Mouse (Mus musculus) limb, embryonic 12.5 days (tissue): ENCODE data around the gene Zyg11a. TPM values are rescaled to one million over a fixed set of nuclear protein-coding genes. Genes with fewer than 3 reads are reported as not detected.
"Not testable (repeated sequence)": the region's sequence is repeated elsewhere in the genome, so short reads cannot be mapped to it uniquely, and the experiment has no call there.

Experiments
- ATAC-seq: fragments of 200-750 bp; cut with Nextera tagmentation; 2 replicates; pipeline ENCODE4 v1.8.0; 2017; ENCODE audit warnings: low read depth, moderate TSS enrichment; ENCODE audit not compliant: insufficient number of reproducible peaks, insufficient read depth, low FRiP score, low TSS enrichment
- H3K27ac ChIP-seq: fragments of 300-500 bp; sonication (generic); 2 replicates; pipeline ENCODE4 v1.5.1; 2016; ENCODE audit warnings: mild to moderate bottlenecking, moderate library complexity
- H3K27me3 ChIP-seq: fragments of 300-500 bp; sonication (generic); 2 replicates; pipeline ENCODE4 v1.6.1; 2016; ENCODE audit warnings: mild to moderate bottlenecking, moderate library complexity
- H3K36me3 ChIP-seq: fragments of 300-500 bp; sonication (generic); 2 replicates; pipeline ENCODE4 v1.6.1; 2016; ENCODE audit warnings: mild to moderate bottlenecking, moderate library complexity
- H3K4me1 ChIP-seq: fragments of 300-500 bp; sonication (generic); replicated peaks from 2 replicates; pipeline ENCODE4 v1.6.1; 2016
- H3K4me2 ChIP-seq: fragments of 300-500 bp; sonication (generic); 2 replicates; pipeline ENCODE4 v1.6.1; 2016; ENCODE audit warnings: mild to moderate bottlenecking, moderate library complexity
- H3K4me3 ChIP-seq: fragments of 300-500 bp; sonication (generic); replicated peaks from 2 replicates; pipeline ENCODE4 v1.5.1; 2016; ENCODE audit warnings: mild to moderate bottlenecking
- H3K9ac ChIP-seq: fragments of 300-500 bp; sonication (generic); replicated peaks from 2 replicates; pipeline ENCODE4 v1.6.1; 2016; ENCODE audit warnings: mild to moderate bottlenecking, moderate library complexity
- H3K9me3 ChIP-seq: fragments of 300-500 bp; sonication (generic); 2 replicates; pipeline ENCODE4 v1.6.1; 2016; ENCODE audit warnings: mild to moderate bottlenecking, moderate library complexity
- WGBS: fragments of 180-500 bp; shearing (Covaris S2); methylation state at CpG from one replicate; pipeline ENCODE4 v1.1.7; 2016; 5-methylcytosine and 5-hydroxymethylcytosine counted together
- polyA plus RNA-seq: library from polyadenylated mRNA; unstranded; fragments of >200 nt; fragmentation: Nextera tagmentation; extraction: Ambion mirVana; gene quantifications from 2 replicates; pipeline ENCODE4 v1.2.1, GENCODE M21; 2016

Zyg11a gene
- polyA plus RNA-seq, 1 experiment from 2014 or later, result not detected

DNA sequence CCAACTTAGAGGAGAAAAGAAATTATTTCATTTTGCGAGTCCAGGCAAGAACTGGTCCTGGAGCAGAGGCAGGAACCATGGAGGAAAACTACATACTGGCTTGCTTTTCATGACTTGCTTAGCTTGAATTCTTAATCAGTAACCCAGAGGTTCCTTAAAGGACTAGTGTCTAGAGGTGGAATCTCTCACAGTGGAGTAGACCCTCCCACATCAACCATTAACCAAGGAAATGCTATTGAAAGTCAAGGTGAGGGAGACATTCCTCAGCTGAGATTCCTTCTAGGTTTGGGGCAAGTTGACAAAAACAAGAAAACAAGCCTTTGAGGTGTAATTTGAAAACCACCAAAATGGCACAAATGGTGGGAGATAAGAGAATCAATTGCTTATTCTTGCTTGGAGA, 73.0 kb downstream of the Zyg11a start, which contains the start of gene Scp2:
TSS of gene Scp2 (minus strand) at position 119 of the 400 bp plus-strand sequence.
- no peak within 1 kb of the TSS for H3K4me2 ChIP-seq
- H3K9me3 ChIP-seq, result no peaks in the 10 kb centered on the region; the same call in 1 of the 2 replicates
- H3K4me1 ChIP-seq, result no peaks in the 10 kb centered on the region
- H3K9ac ChIP-seq, result no peak within 1 kb of the TSS
- H3K4me3 ChIP-seq, result no peak within 1 kb of the TSS
- no peak within 1 kb of the TSS for H3K27ac ChIP-seq
- ATAC-seq, result no peak
- H3K36me3 ChIP-seq, result no peaks in the 10 kb centered on the region
- 93% methylated on average over 1 of the region's 1 CpGs for WGBS
- H3K27me3 ChIP-seq, result no peaks in the 10 kb centered on the region

- Histone ChIP-seq H3K9ac (no peak overlapping the region), H3K4me2 (no peak overlapping the region), H3K27ac (no peak overlapping the region), H3K4me1 (no peaks in the 10 kb centered on the region), H3K9me3 (no peaks in the 10 kb centered on the region; the same call in 1 of the 2 replicates), H3K27me3 (no peaks in the 10 kb centered on the region), H3K36me3 (no peaks in the 10 kb centered on the region), H3K4me3 (no peak overlapping the region)
- ATAC-seq, result no peak
Measured at GRCm38 (mm10) chr4:108143778-108144177, 74.1 kb downstream of the Zyg11a start.

GRCm38 (mm10) chr4:108143178-108143577, 74.7 kb downstream of the Zyg11a start:
- not testable (repeated sequence) for H3K4me3 ChIP-seq, H3K36me3 ChIP-seq, H3K27ac ChIP-seq, H3K4me2 ChIP-seq, H3K27me3 ChIP-seq, H3K9ac ChIP-seq, H3K4me1 ChIP-seq, H3K9me3 ChIP-seq, ATAC-seq
- WGBS, result 80% methylated on average over 2 of the region's 2 CpGs

DNA sequence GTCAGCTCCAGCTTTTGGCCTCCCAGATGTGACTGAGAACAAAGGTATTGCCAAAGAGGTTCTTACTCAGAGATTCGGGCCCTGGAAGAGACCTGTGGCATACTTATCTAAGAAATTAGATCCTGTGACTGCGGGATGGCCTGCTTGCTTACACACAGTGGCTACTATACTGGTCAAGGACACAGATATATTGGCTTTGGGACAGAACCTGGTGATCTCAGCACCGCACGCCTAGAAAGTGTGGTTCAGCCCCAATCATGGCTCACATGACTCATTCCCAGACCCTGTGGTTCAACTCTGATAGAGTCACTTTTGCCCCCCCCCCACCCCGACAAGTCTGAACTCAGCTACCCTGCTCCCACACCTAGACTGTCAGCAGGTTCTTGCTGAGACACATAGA, 80.9 kb downstream of the Zyg11a start:
- H3K27ac ChIP-seq, result no peak overlapping the region
- no peak for ATAC-seq
- H3K36me3 ChIP-seq, result no peaks in the 10 kb centered on the region
- no peaks in the 10 kb centered on the region for H3K9me3 ChIP-seq
- WGBS, result 86% methylated on average over 5 of the region's 5 CpGs
- no peak overlapping the region for H3K4me3 ChIP-seq
- H3K27me3 ChIP-seq, result no peaks in the 10 kb centered on the region
- H3K4me1 ChIP-seq, result no peaks in the 10 kb centered on the region
- no peak overlapping the region for H3K9ac ChIP-seq
- H3K4me2 ChIP-seq, result no peak overlapping the region

Other genes starting within 250 kb of the Zyg11a start
- not detected in 2 replicates for gene Slc1a7, start 249.7 kb downstream of the Zyg11a start, polyA plus RNA-seq
- gene Podn, start 121.6 kb downstream of the Zyg11a start, polyA plus RNA-seq, result 0.46 and 0.72 TPM in 2 replicates
- gene Scp2, start 73.0 kb downstream of the Zyg11a start, polyA plus RNA-seq, result 136 and 149 TPM in 2 replicates
- gene Echdc2, start 52.6 kb downstream of the Zyg11a start, polyA plus RNA-seq, result 40.0 and 41.1 TPM in 2 replicates
- 17.7 and 18.5 TPM in 2 replicates for gene Zyg11b, start 83.0 kb upstream of the Zyg11a start, polyA plus RNA-seq
- 50.4 and 53.0 TPM in 2 replicates for gene Coa7, start 110.1 kb upstream of the Zyg11a start, polyA plus RNA-seq
- 8.1 and 9.4 TPM in 2 replicates for gene Shisal2a, start 165.3 kb upstream of the Zyg11a start, polyA plus RNA-seq
- 62.0 and 62.9 TPM in 2 replicates for gene Gpx7, start 188.9 kb upstream of the Zyg11a start, polyA plus RNA-seq
- 144 and 154 TPM in 2 replicates for gene Tut4, start 241.4 kb upstream of the Zyg11a start, polyA plus RNA-seq